Mouse (Mus musculus) cerebellum, adult 11 months (tissue): ENCODE measurements around the gene Ccs.
A peak's percentile ranks its signal among the peaks of the same experiment; 100 is the strongest.
"Not testable (repeated sequence)": the region's sequence is repeated elsewhere in the genome, so short reads cannot be mapped to it uniquely, and the experiment has no call there.

Experiments used
- DNase-seq: peaks from one replicate; pipeline ENCODE4 v3.0.0; 2022

The Ccs gene

GRCm38 (mm10) chr19:4839149-4839548 is at the start of gene Ccs, which contains the start of gene Ccdc87:
Gene Ccs, minus strand, starts transcription at chr19:4839332.
Gene Ccdc87, plus strand, starts transcription at chr19:4839366.
- DNase-seq: peak; percentile 95

- no peak for DNase-seq
These were observed 44.8 kb upstream of the Ccs start for GRCm38 (mm10) chr19:4883961-4884360.

GRCm38 (mm10) chr19:4879324-4879703 is 40.2 kb upstream of the Ccs start:
- no peak for DNase-seq

- peak; percentile 93 for DNase-seq
These were observed 39.5 kb upstream of the Ccs start, which contains the start of gene Zdhhc24 for GRCm38 (mm10) chr19:4878405-4879323. Gene Zdhhc24, plus strand, starts transcription at chr19:4878668.

- no peak for DNase-seq
These were observed 38.7 kb upstream of the Ccs start, which contains the start of gene Actn3 for GRCm38 (mm10) chr19:4877785-4878184. Gene Actn3, minus strand, starts transcription at chr19:4877909.

- no peak for DNase-seq
These were observed 37.6 kb upstream of the Ccs start for GRCm38 (mm10) chr19:4876755-4877154.

- DNase-seq: no peak
These were observed 37.1 kb upstream of the Ccs start for GRCm38 (mm10) chr19:4876241-4876640.

- not testable (repeated sequence) for DNase-seq
These were observed 35.5 kb upstream of the Ccs start for GRCm38 (mm10) chr19:4874613-4875012.

- no peak for DNase-seq
These were observed 26.0 kb upstream of the Ccs start for GRCm38 (mm10) chr19:4865147-4865546.

GRCm38 (mm10) chr19:4863048-4863447 is 23.9 kb upstream of the Ccs start:
- no peak for DNase-seq

- DNase-seq: no peak
These were observed 19.9 kb upstream of the Ccs start for GRCm38 (mm10) chr19:4859081-4859480.

- DNase-seq: no peak
These were observed 16.8 kb upstream of the Ccs start for GRCm38 (mm10) chr19:4855951-4856350.

GRCm38 (mm10) chr19:4855470-4855820 is 16.3 kb upstream of the Ccs start:
- DNase-seq: no peak

GRCm38 (mm10) chr19:4854552-4855469 is 15.7 kb upstream of the Ccs start, which contains the start of gene Ctsf:
Gene Ctsf, plus strand, starts transcription at chr19:4855130.
- DNase-seq: peak; percentile 93

GRCm38 (mm10) chr19:4850281-4850680 is 11.1 kb upstream of the Ccs start:
- no peak for DNase-seq

- DNase-seq: no peak
These were observed 10.7 kb upstream of the Ccs start for GRCm38 (mm10) chr19:4849800-4850199.

GRCm38 (mm10) chr19:4847490-4847889 is 8.4 kb upstream of the Ccs start:
- DNase-seq: no peak

- no peak for DNase-seq
These were observed 6.7 kb upstream of the Ccs start for GRCm38 (mm10) chr19:4845846-4846245.

- no peak for DNase-seq
These were observed 3.5 kb upstream of the Ccs start for GRCm38 (mm10) chr19:4842611-4843010.

- DNase-seq: no peak
These were observed 1.7 kb upstream of the Ccs start for GRCm38 (mm10) chr19:4840848-4841247.

- DNase-seq: no peak
These were observed 499 bp downstream of the Ccs start for GRCm38 (mm10) chr19:4838526-4839140.

- no peak for DNase-seq
These were observed 2.1 kb downstream of the Ccs start for GRCm38 (mm10) chr19:4837049-4837448.

GRCm38 (mm10) chr19:4836096-4836495 is 3.0 kb downstream of the Ccs start:
- DNase-seq: no peak
